Mouse (Mus musculus) limb, embryonic 13.5 days (tissue): ENCODE measurements around the gene Rock2. TPM values are rescaled to one million over a fixed set of nuclear protein-coding genes. Genes with fewer than 3 reads are reported as not detected.

Experiments used
- ATAC-seq: fragments of 200-750 bp; cut with Nextera tagmentation; 2 replicates; pipeline ENCODE4 v1.8.0; 2017; ENCODE audit warnings: low read depth, moderate number of reproducible peaks, moderate TSS enrichment; ENCODE audit not compliant: low FRiP score
- H3K27ac ChIP-seq: fragments of 300-500 bp; sonication (generic); 2 replicates; pipeline ENCODE4 v1.5.1; 2015; ENCODE audit warnings: inconsistent platforms, mild to moderate bottlenecking, moderate library complexity
- H3K27me3 ChIP-seq: fragments of 300-500 bp; sonication (generic); 2 replicates; pipeline ENCODE4 v1.6.1; 2015; ENCODE audit warnings: mild to moderate bottlenecking, inconsistent platforms
- H3K36me3 ChIP-seq: fragments of 300-500 bp; sonication (generic); 2 replicates; pipeline ENCODE4 v1.6.1; 2015; ENCODE audit warnings: inconsistent platforms, mild to moderate bottlenecking, moderate library complexity
- H3K4me1 ChIP-seq: fragments of 300-500 bp; sonication (generic); 2 replicates; pipeline ENCODE4 v1.6.1; 2015; ENCODE audit warnings: inconsistent platforms
- H3K4me2 ChIP-seq: fragments of 300-500 bp; sonication (generic); replicated peaks from 2 replicates; pipeline ENCODE4 v1.6.1; 2015; ENCODE audit warnings: inconsistent platforms, mild to moderate bottlenecking, moderate library complexity
- H3K4me3 ChIP-seq: fragments of 300-500 bp; sonication (generic); 2 replicates; pipeline ENCODE4 v1.5.1; 2015; ENCODE audit warnings: moderate library complexity, mild to moderate bottlenecking, inconsistent platforms
- H3K9ac ChIP-seq: fragments of 300-500 bp; sonication (generic); 2 replicates; pipeline ENCODE4 v1.6.1; 2015; ENCODE audit warnings: mild to moderate bottlenecking, inconsistent platforms
- H3K9me3 ChIP-seq: fragments of 300-500 bp; sonication (generic); 2 replicates; pipeline ENCODE4 v1.6.1; 2016; ENCODE audit warnings: inconsistent platforms
- WGBS: fragments of 180-500 bp; shearing (Covaris S2); methylation state at CpG from one replicate; pipeline ENCODE4 v1.1.7; 2015; 5-methylcytosine and 5-hydroxymethylcytosine counted together
- polyA plus RNA-seq: library from polyadenylated mRNA; unstranded; fragments of >200 nt; fragmentation: Nextera tagmentation; extraction: Ambion mirVana; gene quantifications from 2 replicates; pipeline ENCODE4 v1.2.1, GENCODE M21; 2015

Rock2 gene
- polyA plus RNA-seq, 1 experiment from 2014 or later: 14.9 TPM

- Histone ChIP-seq H3K27me3 (no peaks in the 10 kb centered on the region), H3K4me2 (no peak overlapping the region), H3K4me3 (no peak overlapping the region), H3K9ac (no peak overlapping the region), H3K36me3 (no peaks in the 10 kb centered on the region), H3K4me1 (peaks cover 10% of the 10 kb centered on the region), H3K9me3 (no peaks in the 10 kb centered on the region), H3K27ac (no peak overlapping the region; the same call in 1 of the 2 replicates)
- no peak for ATAC-seq
- WGBS: 60% methylated on average over 3 of the region's 3 CpGs
Observed at GRCm38 (mm10) chr12:16860961-16861360, 33.7 kb upstream of the Rock2 start.

GRCm38 (mm10) chr12:16864477-16864876 lies 30.2 kb upstream of the Rock2 start:
- H3K4me3 ChIP-seq: no peak overlapping the region
- H3K4me1 ChIP-seq: peaks cover 26% of the 10 kb centered on the region
- H3K36me3 ChIP-seq: no peaks in the 10 kb centered on the region
- 84% methylated on average over 4 of the region's 4 CpGs for WGBS
- H3K9me3 ChIP-seq: no peaks in the 10 kb centered on the region
- no peak overlapping the region for H3K27ac ChIP-seq
- no peak for ATAC-seq
- H3K9ac ChIP-seq: no peak overlapping the region
- no peak overlapping the region for H3K4me2 ChIP-seq
- H3K27me3 ChIP-seq: no peaks in the 10 kb centered on the region

GRCm38 (mm10) chr12:16865871-16866270 lies 28.8 kb upstream of the Rock2 start:
- Histone ChIP-seq H3K4me3 (no peak overlapping the region), H3K27ac (no peak overlapping the region), H3K9me3 (no peaks in the 10 kb centered on the region), H3K27me3 (no peaks in the 10 kb centered on the region), H3K4me1 (peaks cover 36% of the 10 kb centered on the region), H3K36me3 (no peaks in the 10 kb centered on the region), H3K9ac (no peak overlapping the region), H3K4me2 (no peak overlapping the region)
- ATAC-seq: no peak
- 70% methylated on average over 3 of the region's 3 CpGs for WGBS

GRCm38 (mm10) chr12:16866460-16866859 lies 28.2 kb upstream of the Rock2 start:
- Histone ChIP-seq H3K36me3 (no peaks in the 10 kb centered on the region), H3K9ac (no peak overlapping the region), H3K27me3 (no peaks in the 10 kb centered on the region), H3K4me1 (peaks cover 39% of the 10 kb centered on the region), H3K9me3 (no peaks in the 10 kb centered on the region), H3K4me3 (no peak overlapping the region), H3K27ac (no peak overlapping the region; the same call in 1 of the 2 replicates), H3K4me2 (no peak overlapping the region)
- ATAC-seq: no peak
- 31% methylated on average over 3 of the region's 3 CpGs for whole genome bisulfite sequencing

- no peak overlapping the region for H3K9ac ChIP-seq
- no peak overlapping the region for H3K27ac ChIP-seq
- H3K4me1 ChIP-seq: peaks cover 39% of the 10 kb centered on the region
- 59% methylated on average over 7 of the region's 7 CpGs for WGBS
- ATAC-seq: no peak
- no peaks in the 10 kb centered on the region for H3K9me3 ChIP-seq
- H3K4me2 ChIP-seq: no peak overlapping the region
- no peaks in the 10 kb centered on the region for H3K36me3 ChIP-seq
- H3K4me3 ChIP-seq: no peak overlapping the region
- no peaks in the 10 kb centered on the region for H3K27me3 ChIP-seq
Observed at GRCm38 (mm10) chr12:16867306-16867705, 27.4 kb upstream of the Rock2 start.

- Histone ChIP-seq H3K36me3 (no peaks in the 10 kb centered on the region), H3K9me3 (no peaks in the 10 kb centered on the region), H3K4me1 (peaks cover 39% of the 10 kb centered on the region), H3K27ac (peak overlapping the region; percentile 92; the same call in 1 of the 2 replicates), H3K4me3 (no peak overlapping the region), H3K9ac (no peak overlapping the region), H3K4me2 (no peak overlapping the region), H3K27me3 (no peaks in the 10 kb centered on the region)
- no peak for ATAC-seq
- 81% methylated on average over 6 of the region's 6 CpGs for WGBS
Observed at GRCm38 (mm10) chr12:16868618-16869017, 26.1 kb upstream of the Rock2 start.

GRCm38 (mm10) chr12:16869091-16869778 lies 25.5 kb upstream of the Rock2 start:
- Histone ChIP-seq H3K4me2 (no peak overlapping the region; the same call in 1 of the 2 replicates), H3K4me3 (no peak overlapping the region), H3K9ac (no peak overlapping the region), H3K27ac (peak overlapping the region; percentile 92), H3K27me3 (no peaks in the 10 kb centered on the region), H3K4me1 (peaks cover 42% of the 10 kb centered on the region), H3K9me3 (no peaks in the 10 kb centered on the region), H3K36me3 (no peaks in the 10 kb centered on the region)
- 56% methylated on average over 8 of the region's 8 CpGs for WGBS
- no peak for ATAC-seq

GRCm38 (mm10) chr12:16869870-16870404 lies 24.8 kb upstream of the Rock2 start:
- Histone ChIP-seq H3K4me1 (peaks cover 48% of the 10 kb centered on the region), H3K4me2 (peak overlapping the region; percentile 36), H3K4me3 (no peak overlapping the region), H3K27me3 (no peaks in the 10 kb centered on the region), H3K9ac (no peak overlapping the region), H3K9me3 (no peaks in the 10 kb centered on the region), H3K27ac (peak overlapping the region; percentile 92), H3K36me3 (no peaks in the 10 kb centered on the region)
- peak; percentile 64 for ATAC-seq
- 36% methylated on average over 9 of the region's 9 CpGs for WGBS

GRCm38 (mm10) chr12:16870405-16871068 lies 24.2 kb upstream of the Rock2 start:
- H3K4me2 ChIP-seq: peak overlapping the region; percentile 36
- H3K4me1 ChIP-seq: peaks cover 52% of the 10 kb centered on the region
- no peaks in the 10 kb centered on the region for H3K9me3 ChIP-seq
- H3K9ac ChIP-seq: no peak overlapping the region
- H3K27me3 ChIP-seq: no peaks in the 10 kb centered on the region
- H3K4me3 ChIP-seq: no peak overlapping the region
- peak overlapping the region; percentile 92 for H3K27ac ChIP-seq
- 28% methylated on average over 8 of the region's 8 CpGs for WGBS
- ATAC-seq: peak; percentile 89
- no peaks in the 10 kb centered on the region for H3K36me3 ChIP-seq

- ATAC-seq: no peak
- Histone ChIP-seq H3K9me3 (no peaks in the 10 kb centered on the region), H3K27ac (no peak overlapping the region), H3K4me1 (peaks cover 53% of the 10 kb centered on the region), H3K4me2 (no peak overlapping the region), H3K9ac (no peak overlapping the region), H3K27me3 (no peaks in the 10 kb centered on the region), H3K36me3 (no peaks in the 10 kb centered on the region), H3K4me3 (no peak overlapping the region)
- 48% methylated on average over 1 of the region's 1 CpGs for WGBS
Observed at GRCm38 (mm10) chr12:16872006-16872405, 22.7 kb upstream of the Rock2 start.

- no peak overlapping the region for H3K4me2 ChIP-seq
- no peak for ATAC-seq
- WGBS: 66% methylated on average over 7 of the region's 7 CpGs
- no peak overlapping the region for H3K27ac ChIP-seq
- H3K4me3 ChIP-seq: no peak overlapping the region
- no peak overlapping the region for H3K9ac ChIP-seq
- H3K36me3 ChIP-seq: no peaks in the 10 kb centered on the region
- H3K27me3 ChIP-seq: no peaks in the 10 kb centered on the region
- H3K4me1 ChIP-seq: peaks cover 54% of the 10 kb centered on the region
- H3K9me3 ChIP-seq: no peaks in the 10 kb centered on the region
Observed at GRCm38 (mm10) chr12:16872926-16873464, 21.7 kb upstream of the Rock2 start.

- H3K4me3 ChIP-seq: no peak overlapping the region
- ATAC-seq: no peak
- H3K4me1 ChIP-seq: peaks cover 49% of the 10 kb centered on the region
- H3K27me3 ChIP-seq: no peaks in the 10 kb centered on the region
- H3K36me3 ChIP-seq: no peaks in the 10 kb centered on the region
- H3K4me2 ChIP-seq: no peak overlapping the region
- H3K9ac ChIP-seq: no peak overlapping the region
- H3K27ac ChIP-seq: no peak overlapping the region
- WGBS: 80% methylated on average over 7 of the region's 7 CpGs
- no peaks in the 10 kb centered on the region for H3K9me3 ChIP-seq
Observed at GRCm38 (mm10) chr12:16873549-16873948, 21.1 kb upstream of the Rock2 start.
